Mouse (Mus musculus): ENCODE data around the gene Zfp367. TPM values are rescaled to one million over a fixed set of nuclear protein-coding genes. Genes with fewer than 3 reads are reported as not detected.
A peak's percentile ranks its signal among the peaks of the same experiment; 100 is the strongest.

The Zfp367 gene
- polyA plus RNA-seq, 2 experiments = 15.2 to 23.5 TPM

GRCm38 (mm10) chr13:64169746-64170145 lies 16.7 kb upstream of the Zfp367 start:
- Histone ChIP-seq H3K9me3 (ENCODE audit: control insufficient read depth, low read length) (no peaks in the 10 kb centered on the region), H3K27ac (no peak overlapping the region), H3K27me3 (ENCODE audit: control insufficient read depth, insufficient read depth, low read length) (no peaks in the 10 kb centered on the region), H3K36me3 (replicated peaks; ENCODE audit: control insufficient read depth, insufficient read depth, low read depth) (no peaks in the 10 kb centered on the region), H3K4me3 (ENCODE audit: insufficient read depth in 1 of 2, low read depth in 2 of 2, low read length in 2 of 2) (no peak overlapping the region), H3K4me2 (ENCODE audit: low read depth) (no peak overlapping the region), H3K9ac (replicated peaks) (no peak overlapping the region), H3K4me1 (replicated peaks; ENCODE audit: control insufficient read depth in 2 of 2, insufficient read depth in 2 of 2, low read length in 1 of 2) (no peaks in the 10 kb centered on the region)
- 92% methylated on average over 25 of the region's 25 CpGs for WGBS (ENCODE audit: insufficient replicate concordance)
- DNase-seq (ENCODE audit: low read depth in 3 of 3, low spot score in 3 of 3) (no peak), ATAC-seq (ENCODE audit: insufficient read depth) (no peak)
- TF ChIP-seq CTCF (IDR thresholded peaks at IDR 0.05; ENCODE audit: low read depth) (no peak), EP300 (IDR thresholded peaks at IDR 0.05; ENCODE audit: low read depth) (no peak)

DNA sequence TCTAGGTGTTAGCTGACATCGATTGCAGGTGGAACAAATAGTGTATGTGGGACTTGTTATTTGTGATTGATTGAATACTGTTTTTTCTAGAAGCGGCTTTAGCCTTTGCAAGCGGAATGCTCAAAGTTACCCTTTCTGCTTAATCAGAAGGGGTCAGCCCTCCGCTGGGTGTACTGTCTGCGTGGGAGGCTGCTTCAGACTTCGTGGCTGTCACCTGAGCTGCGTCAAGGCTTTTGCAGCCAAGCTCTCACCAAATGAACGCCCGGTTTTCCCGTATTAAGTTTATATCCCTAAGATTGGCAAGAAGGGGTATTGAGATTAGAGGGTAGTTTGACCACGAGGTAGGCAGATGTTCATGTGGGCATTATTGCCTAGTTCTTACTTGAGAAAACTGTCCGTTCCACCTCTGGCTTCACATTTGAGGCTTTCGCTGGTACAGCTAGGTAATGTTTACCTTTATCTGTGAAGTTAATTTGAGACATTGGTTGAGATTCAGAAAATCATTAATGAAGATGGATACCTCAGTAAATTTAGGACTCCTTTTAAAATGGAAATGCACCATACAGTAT lies 10.2 kb upstream of the Zfp367 start:
- peak overlapping the region; percentile 98 for H3K4me2 ChIP-seq (ENCODE audit: low read depth)
- H3K4me3 ChIP-seq (ENCODE audit: insufficient read depth in 1 of 2, low read depth in 2 of 2, low read length in 2 of 2) = peak overlapping the region; percentile 58 to 67; a peak in 3 of 4 replicates
- no peaks in the 10 kb centered on the region for H3K9me3 ChIP-seq (ENCODE audit: control insufficient read depth, low read length)
- no peak overlapping the region for H3K9ac ChIP-seq (replicated peaks)
- ATAC-seq (ENCODE audit: insufficient read depth) (no peak), DNase-seq (ENCODE audit: low read depth in 3 of 3, low spot score in 3 of 3) (no peak)
- H3K27ac ChIP-seq = no peak overlapping the region
- WGBS (ENCODE audit: insufficient replicate concordance) = 55% methylated on average over 13 of the region's 13 CpGs
- no peaks in the 10 kb centered on the region for H3K36me3 ChIP-seq (replicated peaks; ENCODE audit: control insufficient read depth, insufficient read depth, low read depth)
- H3K4me1 ChIP-seq (replicated peaks; ENCODE audit: control insufficient read depth in 2 of 2, insufficient read depth in 2 of 2, low read length in 1 of 2) = peaks cover 5 to 13% of the 10 kb centered on the region in 2 experiments; a peak in 3 of 4 replicates
- peaks cover 9% of the 10 kb centered on the region for H3K27me3 ChIP-seq (ENCODE audit: control insufficient read depth, insufficient read depth, low read length)
- TF ChIP-seq EP300 (IDR thresholded peaks at IDR 0.05; ENCODE audit: low read depth) (no peak), CTCF (IDR thresholded peaks at IDR 0.05; ENCODE audit: low read depth) (no peak)

- DNase-seq (ENCODE audit: low read depth in 3 of 3, low spot score in 3 of 3) (no peak), ATAC-seq (ENCODE audit: insufficient read depth) (no peak)
- Histone ChIP-seq H3K27me3 (ENCODE audit: control insufficient read depth, insufficient read depth, low read length) (peaks cover 14% of the 10 kb centered on the region), H3K4me3 (ENCODE audit: insufficient read depth in 1 of 2, low read depth in 2 of 2, low read length in 2 of 2) (peak overlapping the region; percentile 58 to 67), H3K36me3 (replicated peaks; ENCODE audit: control insufficient read depth, insufficient read depth, low read depth) (no peaks in the 10 kb centered on the region), H3K9me3 (ENCODE audit: control insufficient read depth, low read length) (no peaks in the 10 kb centered on the region), H3K9ac (replicated peaks) (peak overlapping the region; percentile 58), H3K27ac (no peak overlapping the region), H3K4me2 (ENCODE audit: low read depth) (peak overlapping the region; percentile 98), H3K4me1 (replicated peaks; ENCODE audit: control insufficient read depth in 2 of 2, insufficient read depth in 2 of 2, low read length in 1 of 2) (peaks cover 5 to 13% of the 10 kb centered on the region in 2 experiments; a peak in 3 of 4 replicates)
- WGBS (ENCODE audit: insufficient replicate concordance) = 13% methylated on average over 14 of the region's 14 CpGs
- no peak for TF ChIP-seq EP300 (IDR thresholded peaks at IDR 0.05; ENCODE audit: low read depth)
Measured at GRCm38 (mm10) chr13:64162626-64163025, 9.6 kb upstream of the Zfp367 start.

- Histone ChIP-seq H3K27me3 (ENCODE audit: control insufficient read depth, insufficient read depth, low read length) (peaks cover 15% of the 10 kb centered on the region), H3K9ac (replicated peaks) (peak overlapping the region; percentile 58)
Measured at GRCm38 (mm10) chr13:64161916-64162611, 9.1 kb upstream of the Zfp367 start.

GRCm38 (mm10) chr13:64161548-64161915 lies 8.5 kb upstream of the Zfp367 start, which contains the start of gene Habp4:
Gene Habp4 (plus strand): TSS chr13:64161824.
- Histone ChIP-seq H3K27me3 (ENCODE audit: control insufficient read depth, insufficient read depth, low read length) (peaks cover 15% of the 10 kb centered on the region), H3K4me1 (replicated peaks; ENCODE audit: control insufficient read depth in 2 of 2, insufficient read depth in 2 of 2, low read length in 1 of 2) (peaks cover 5 to 13% of the 10 kb centered on the region in 2 experiments; a peak in 3 of 4 replicates), H3K9me3 (ENCODE audit: control insufficient read depth, low read length) (no peaks in the 10 kb centered on the region), H3K4me3 (ENCODE audit: insufficient read depth in 1 of 2, low read depth in 2 of 2, low read length in 2 of 2) (peak within 1 kb of the TSS; percentile 58 to 67), H3K27ac (no peak within 1 kb of the TSS; the same call in 1 of the 2 replicates), H3K9ac (replicated peaks) (peak within 1 kb of the TSS; percentile 58), H3K4me2 (ENCODE audit: low read depth) (peak within 1 kb of the TSS; percentile 98), H3K36me3 (replicated peaks; ENCODE audit: control insufficient read depth, insufficient read depth, low read depth) (no peaks in the 10 kb centered on the region)
- TF ChIP-seq CTCF (IDR thresholded peaks at IDR 0.05; ENCODE audit: low read depth) (no peak), EP300 (IDR thresholded peaks at IDR 0.05; ENCODE audit: low read depth) (no peak)
- ATAC-seq (ENCODE audit: insufficient read depth) (peak; percentile 98), DNase-seq (ENCODE audit: low read depth in 3 of 3, low spot score in 3 of 3) (peak; percentile 95 to 96 (median 96))
- WGBS (ENCODE audit: insufficient replicate concordance) = 0% methylated on average over 29 of the region's 31 CpGs

More at GRCm38 (mm10) chr13:64161916-64162611, 9.1 kb upstream of the Zfp367 start:
- Histone ChIP-seq H3K4me1 (replicated peaks; ENCODE audit: control insufficient read depth in 2 of 2, insufficient read depth in 2 of 2, low read length in 1 of 2) (peaks cover 5 to 13% of the 10 kb centered on the region in 2 experiments; a peak in 3 of 4 replicates), H3K36me3 (replicated peaks; ENCODE audit: control insufficient read depth, insufficient read depth, low read depth) (no peaks in the 10 kb centered on the region), H3K4me2 (ENCODE audit: low read depth) (peak overlapping the region; percentile 98), H3K9me3 (ENCODE audit: control insufficient read depth, low read length) (no peaks in the 10 kb centered on the region), H3K4me3 (ENCODE audit: insufficient read depth in 1 of 2, low read depth in 2 of 2, low read length in 2 of 2) (peak overlapping the region; percentile 58 to 67), H3K27ac (no peak overlapping the region)
- WGBS (ENCODE audit: insufficient replicate concordance) = under 1% methylated on average over 70 of the region's 71 CpGs
- no peak for DNase-seq (ENCODE audit: low read depth in 3 of 3, low spot score in 3 of 3)
- TF ChIP-seq CTCF (IDR thresholded peaks at IDR 0.05; ENCODE audit: low read depth) (no peak), EP300 (IDR thresholded peaks at IDR 0.05; ENCODE audit: low read depth) (no peak)
- ATAC-seq (ENCODE audit: insufficient read depth) = peak; percentile 66

All from liver, embryonic 14.5 days (tissue).